Mouse (Mus musculus) midbrain, embryonic 10.5 days (tissue): Measurements from ENCODE around the gene Rab30. TPM values are rescaled to one million over a fixed set of nuclear protein-coding genes. Genes with fewer than 3 reads are reported as not detected.
A peak's percentile ranks its signal among the peaks of the same experiment; 100 is the strongest.

Source experiments
- DNase-seq: peaks from one replicate; pipeline ENCODE4 v3.0.0-alpha.2; 2017; ENCODE audit warnings: low spot score
- H3K27ac ChIP-seq: fragments of 300-500 bp; sonication (generic); replicated peaks from 2 replicates; pipeline ENCODE4 v1.5.1; 2016; ENCODE audit warnings: mild to moderate bottlenecking
- H3K27me3 ChIP-seq: fragments of 300-500 bp; sonication (generic); 2 replicates; pipeline ENCODE4 v1.6.1; 2016; ENCODE audit warnings: low read depth, mild to moderate bottlenecking; ENCODE audit not compliant: poor library complexity, severe bottlenecking
- H3K36me3 ChIP-seq: fragments of 300-500 bp; sonication (generic); 2 replicates; pipeline ENCODE4 v1.6.1; 2016; ENCODE audit warnings: mild to moderate bottlenecking, moderate library complexity
- H3K4me1 ChIP-seq: fragments of 300-500 bp; sonication (generic); 2 replicates; pipeline ENCODE4 v1.6.1; 2016
- H3K4me3 ChIP-seq: fragments of 300-500 bp; sonication (generic); 2 replicates; pipeline ENCODE4 v1.5.1; 2016; ENCODE audit warnings: mild to moderate bottlenecking, moderate library complexity
- H3K9me3 ChIP-seq: fragments of 300-500 bp; sonication (generic); replicated peaks from 2 replicates; pipeline ENCODE4 v1.6.1; 2016; ENCODE audit warnings: mild to moderate bottlenecking
- WGBS: fragments of 180-500 bp; shearing (Covaris S2); methylation state at CpG from one replicate; pipeline ENCODE4 v1.1.7; 2016; 5-methylcytosine and 5-hydroxymethylcytosine counted together
- polyA plus RNA-seq: library from polyadenylated mRNA; unstranded; fragments of >200 nt; fragmentation: Nextera tagmentation; extraction: Ambion mirVana; gene quantifications from 2 replicates; pipeline ENCODE4 v1.2.1, GENCODE M21; 2016

Rab30 gene
- polyA plus RNA-seq, 1 experiment from 2014 or later, result 15.1 TPM

DNA sequence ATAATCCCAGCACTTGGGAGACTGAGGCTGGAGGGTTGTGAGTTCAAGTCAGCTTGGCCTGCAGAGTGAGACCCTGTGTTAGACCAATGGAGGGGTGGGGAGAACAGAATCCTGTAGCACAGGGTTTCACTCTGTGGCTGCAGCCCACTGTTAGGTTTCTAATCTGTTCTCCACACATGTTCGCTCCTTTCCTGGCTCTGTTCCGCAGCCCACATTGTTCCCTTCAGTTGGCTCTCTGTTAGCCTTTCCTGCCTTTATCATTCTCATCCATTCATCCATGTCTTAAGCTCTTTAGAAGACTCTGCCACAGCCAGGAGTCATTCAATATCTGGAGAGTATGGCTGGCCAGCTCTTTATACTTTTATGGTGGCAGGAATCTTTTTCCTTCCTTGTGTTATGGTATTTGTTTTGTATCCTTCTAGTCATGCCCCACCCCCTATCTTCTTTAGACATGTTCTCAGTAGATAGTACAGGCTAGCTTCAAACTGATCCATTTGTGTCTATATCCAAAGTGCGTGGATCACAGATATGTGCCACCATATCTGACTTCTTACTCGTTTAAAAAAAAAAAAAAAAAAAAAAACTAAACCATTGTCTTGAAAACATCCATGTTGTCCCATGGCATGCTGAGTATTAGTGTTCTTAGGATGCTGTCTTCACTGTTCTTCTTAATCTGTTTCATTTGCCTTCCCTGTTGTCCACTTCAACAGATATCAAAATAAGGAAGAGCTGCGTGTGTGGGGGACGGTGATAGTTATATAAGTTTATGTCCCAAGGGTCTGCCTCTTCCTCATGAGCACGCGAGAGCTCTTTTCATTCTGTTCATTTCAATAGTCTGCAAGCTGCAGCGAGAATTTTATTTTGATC lies 142.7 kb downstream of the Rab30 start:
- no peak for DNase-seq
- Histone ChIP-seq H3K9me3 (no peaks in the 10 kb centered on the region), H3K4me3 (no peak overlapping the region), H3K4me1 (peaks cover 5% of the 10 kb centered on the region; the same call in 1 of the 2 replicates), H3K36me3 (peaks cover 14% of the 10 kb centered on the region), H3K27me3 (no peaks in the 10 kb centered on the region), H3K27ac (0 out of 2 replicates have a peak overlapping the region, but pooled peaks have one; percentile 6)
- WGBS, result 84% methylated on average over 9 of the region's 9 CpGs

- H3K27me3 ChIP-seq, result no peaks in the 10 kb centered on the region
- H3K4me3 ChIP-seq, result no peak overlapping the region
- DNase-seq, result no peak
- H3K9me3 ChIP-seq, result no peaks in the 10 kb centered on the region
- peaks cover 8% of the 10 kb centered on the region for H3K36me3 ChIP-seq
- peaks cover 7% of the 10 kb centered on the region; the same call in 1 of the 2 replicates for H3K4me1 ChIP-seq
- WGBS, result 90% methylated on average over 6 of the region's 6 CpGs
- no peak overlapping the region for H3K27ac ChIP-seq
These were observed 143.7 kb downstream of the Rab30 start for GRCm38 (mm10) chr7:92884998-92885660.

- Histone ChIP-seq H3K36me3 (peaks cover 8% of the 10 kb centered on the region), H3K4me3 (no peak overlapping the region), H3K27me3 (no peaks in the 10 kb centered on the region), H3K27ac (no peak overlapping the region), H3K4me1 (peaks cover 12% of the 10 kb centered on the region; the same call in 1 of the 2 replicates), H3K9me3 (no peaks in the 10 kb centered on the region)
- 90% methylated on average over 7 of the region's 7 CpGs for WGBS
- no peak for DNase-seq
These were observed 145.4 kb downstream of the Rab30 start for GRCm38 (mm10) chr7:92886801-92887200.

GRCm38 (mm10) chr7:92887230-92887629 lies 145.8 kb downstream of the Rab30 start:
- Histone ChIP-seq H3K4me1 (peaks cover 12% of the 10 kb centered on the region; the same call in 1 of the 2 replicates), H3K9me3 (no peaks in the 10 kb centered on the region), H3K4me3 (no peak overlapping the region), H3K27ac (no peak overlapping the region), H3K27me3 (no peaks in the 10 kb centered on the region), H3K36me3 (peaks cover 12% of the 10 kb centered on the region)
- 93% methylated on average over 5 of the region's 5 CpGs for WGBS
- DNase-seq, result no peak

- Histone ChIP-seq H3K4me1 (peaks cover 7% of the 10 kb centered on the region; the same call in 1 of the 2 replicates), H3K27me3 (no peaks in the 10 kb centered on the region), H3K4me3 (no peak overlapping the region), H3K36me3 (peaks cover 13% of the 10 kb centered on the region), H3K27ac (no peak overlapping the region), H3K9me3 (no peaks in the 10 kb centered on the region)
- no peak for DNase-seq
- WGBS, result 61% methylated on average over 1 of the region's 1 CpGs
These were observed 148.8 kb downstream of the Rab30 start for GRCm38 (mm10) chr7:92890211-92890610.

GRCm38 (mm10) chr7:92890618-92891230 lies 149.3 kb downstream of the Rab30 start:
- H3K9me3 ChIP-seq, result no peaks in the 10 kb centered on the region
- H3K4me3 ChIP-seq, result no peak overlapping the region
- DNase-seq, result no peak
- H3K27me3 ChIP-seq, result no peaks in the 10 kb centered on the region
- H3K27ac ChIP-seq, result no peak overlapping the region
- H3K4me1 ChIP-seq, result peaks cover 7% of the 10 kb centered on the region; the same call in 1 of the 2 replicates
- H3K36me3 ChIP-seq, result peaks cover 13% of the 10 kb centered on the region
- 63% methylated on average over 4 of the region's 4 CpGs for WGBS

DNA sequence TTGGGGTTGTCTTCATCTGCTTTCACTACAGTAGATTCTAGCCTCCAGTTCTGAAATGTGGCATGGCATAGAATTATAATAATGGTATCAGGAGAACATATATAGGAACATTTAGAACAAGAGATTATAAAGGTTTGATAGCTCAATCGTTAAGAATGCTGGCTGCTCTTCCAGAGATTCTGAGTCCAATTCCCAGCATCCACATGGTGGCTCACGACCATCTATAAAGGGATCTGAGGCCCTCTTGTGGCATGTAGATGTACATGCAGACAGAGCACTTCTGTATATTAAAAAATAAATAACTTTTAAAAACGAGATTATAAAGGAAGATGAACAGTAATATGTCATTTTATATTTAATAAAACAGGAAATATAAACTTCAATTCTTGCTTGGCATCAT lies 152.1 kb downstream of the Rab30 start:
- peaks cover 7% of the 10 kb centered on the region; the same call in 1 of the 2 replicates for H3K4me1 ChIP-seq
- peaks cover 7% of the 10 kb centered on the region; the same call in 1 of the 2 replicates for H3K36me3 ChIP-seq
- H3K4me3 ChIP-seq, result no peak overlapping the region
- H3K27me3 ChIP-seq, result no peaks in the 10 kb centered on the region
- 65% methylated on average over 3 of the region's 3 CpGs for WGBS
- no peak for DNase-seq
- no peaks in the 10 kb centered on the region for H3K9me3 ChIP-seq
- no peak overlapping the region for H3K27ac ChIP-seq

Other genes starting within 250 kb of the Rab30 start
- 70.1 and 72.4 TPM in 2 replicates for gene Ccdc90b, start 180.5 kb upstream of the Rab30 start, polyA plus RNA-seq
- 10.9 and 12.1 TPM in 2 replicates for gene Ankrd42, start 104.5 kb upstream of the Rab30 start, polyA plus RNA-seq
- 16.4 and 18.3 TPM in 2 replicates for gene Pcf11, start 71.7 kb upstream of the Rab30 start, polyA plus RNA-seq
- gene Ddias, start 132.6 kb downstream of the Rab30 start, polyA plus RNA-seq, result 21.7 and 26.3 TPM in 2 replicates
- gene Prcp, start 132.9 kb downstream of the Rab30 start, polyA plus RNA-seq, result 20.0 and 20.7 TPM in 2 replicates